Mouse (Mus musculus) hindbrain, embryonic 14.5 days (tissue): Measurements from ENCODE around the gene Bcdin3d. TPM values are rescaled to one million over a fixed set of nuclear protein-coding genes. Genes with fewer than 3 reads are reported as not detected.
A peak's percentile ranks its signal among the peaks of the same experiment; 100 is the strongest.

Experiments
- ATAC-seq: fragments of 200-750 bp; cut with Nextera tagmentation; 2 replicates; pipeline ENCODE4 v1.8.0; 2017; ENCODE audit warnings: moderate number of reproducible peaks, mild to moderate bottlenecking, moderate TSS enrichment, moderate library complexity; ENCODE audit not compliant: low FRiP score
- DNase-seq: peaks from one replicate; pipeline ENCODE4 v3.0.0-alpha.2; 2015; ENCODE audit warnings: low spot score
- H3K27ac ChIP-seq: fragments of 300-500 bp; sonication (generic); 2 replicates; pipeline ENCODE4 v1.5.1; 2014; ENCODE audit warnings: mild to moderate bottlenecking, moderate library complexity
- H3K27me3 ChIP-seq: fragments of 300-500 bp; sonication (generic); 2 replicates; pipeline ENCODE4 v1.6.1; 2014; ENCODE audit warnings: mild to moderate bottlenecking, low read length, mixed read lengths; ENCODE audit not compliant: control insufficient read depth, insufficient read depth
- H3K36me3 ChIP-seq: fragments of 300-500 bp; sonication (generic); replicated peaks from 2 replicates; pipeline ENCODE4 v1.6.1; 2014; ENCODE audit not compliant: control insufficient read depth, insufficient read depth
- H3K4me1 ChIP-seq: fragments of 300-500 bp; sonication (generic); replicated peaks from 2 replicates; pipeline ENCODE4 v1.6.1; 2014; ENCODE audit warnings: antibody characterized with exemption, low read length, mixed read lengths; ENCODE audit not compliant: control insufficient read depth, insufficient read depth
- H3K4me2 ChIP-seq: fragments of 300-500 bp; sonication (generic); replicated peaks from 2 replicates; pipeline ENCODE4 v1.6.1; 2014; ENCODE audit warnings: mild to moderate bottlenecking, moderate library complexity
- H3K4me3 ChIP-seq: fragments of 300-500 bp; sonication (generic); replicated peaks from 2 replicates; pipeline ENCODE4 v1.5.1; 2014; ENCODE audit warnings: mild to moderate bottlenecking, low read length
- H3K9ac ChIP-seq: fragments of 300-500 bp; sonication (generic); 2 replicates; pipeline ENCODE4 v1.6.1; 2014
- H3K9me3 ChIP-seq: fragments of 300-500 bp; sonication (generic); 2 replicates; pipeline ENCODE4 v1.6.1; 2016; ENCODE audit warnings: low read length; ENCODE audit not compliant: control insufficient read depth
- whole genome bisulfite sequencing: fragments of 180-500 bp; shearing (Covaris S2); extraction: QIAGEN DNeasy Blood & Tissue Kit; methylation state at CpG from one replicate; pipeline ENCODE4 v1.1.7; 2014; 5-methylcytosine and 5-hydroxymethylcytosine counted together
- polyA plus RNA-seq: library from polyadenylated mRNA; unstranded; fragments of >200 nt; fragmentation: Nextera tagmentation; extraction: Ambion mirVana; gene quantifications from 2 replicates; pipeline ENCODE4 v1.2.1, GENCODE M21; 2014

Bcdin3d gene
- polyA plus RNA-seq, 1 experiment from 2014 or later = 19.6 TPM

DNA sequence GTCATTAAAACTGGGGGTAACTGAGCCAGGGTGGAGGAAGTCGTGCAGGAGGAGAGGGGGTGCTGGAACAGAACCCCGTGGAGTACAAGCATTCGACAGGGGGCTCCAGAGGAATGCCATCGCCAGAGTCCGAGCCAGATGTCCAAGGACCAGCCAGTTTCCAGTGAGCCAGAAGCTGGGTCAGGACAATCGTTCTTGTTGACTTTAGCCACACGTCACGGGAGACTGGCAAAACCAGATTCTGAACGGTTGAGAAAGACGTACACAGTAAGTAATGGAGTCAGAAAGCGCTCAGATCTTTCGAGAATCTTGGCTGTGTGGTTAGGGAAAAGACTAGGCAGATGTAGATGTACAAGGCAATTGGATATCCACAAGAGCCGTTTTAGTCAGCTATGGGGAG is 11.3 kb downstream of the Bcdin3d start:
- H3K27me3 ChIP-seq = no peaks in the 10 kb centered on the region
- 81% methylated on average over 13 of the region's 13 CpGs for WGBS
- no peak for DNase-seq

DNA sequence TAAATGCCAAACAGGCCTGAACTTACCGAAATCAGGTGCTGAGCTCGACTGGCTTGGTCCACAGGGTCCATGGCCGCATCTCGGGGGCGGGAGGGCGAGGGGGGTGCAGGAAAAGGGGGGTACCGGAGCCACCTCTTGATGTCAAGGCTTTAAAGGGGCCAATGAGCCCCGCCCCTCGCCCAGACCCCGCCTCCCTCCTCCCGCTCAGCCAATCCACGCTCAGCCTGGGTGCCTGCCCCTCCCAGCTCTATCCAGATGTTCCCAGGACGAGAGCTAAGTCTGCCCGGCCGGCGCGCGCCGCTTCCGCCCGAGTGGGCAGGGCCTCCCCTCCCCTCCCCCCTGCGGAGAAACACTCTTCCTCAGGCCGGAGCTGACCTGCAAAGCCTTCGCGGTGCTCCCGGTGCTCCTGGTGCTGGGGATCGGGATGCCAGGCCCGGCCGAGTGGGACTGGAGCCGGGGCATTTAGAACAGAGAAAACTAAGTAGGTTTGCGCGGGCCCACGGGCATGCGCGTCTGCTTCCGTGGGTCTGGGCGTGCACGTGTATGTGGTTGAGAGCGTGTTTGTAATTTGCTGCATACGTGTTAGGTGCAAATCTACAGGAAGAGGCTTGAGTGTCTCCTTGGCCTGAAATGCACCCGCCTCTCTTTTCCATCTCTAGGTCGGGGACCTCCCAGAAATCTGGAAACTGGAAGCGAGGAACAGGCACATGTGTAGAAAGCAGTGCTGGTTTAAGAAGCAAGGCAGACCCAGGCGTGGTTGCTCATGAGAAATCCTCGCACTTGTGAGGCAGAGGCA is 16.7 kb downstream of the Bcdin3d start, which contains the start of gene Nckap5l:
TSS of gene Nckap5l (minus strand) at position 143 of the 796 bp plus-strand sequence.
- Histone ChIP-seq H3K9me3 (no peaks in the 10 kb centered on the region), H3K27ac (peak within 1 kb of the TSS; percentile 91), H3K9ac (peak within 1 kb of the TSS; percentile 81), H3K4me2 (peak within 1 kb of the TSS; percentile 76), H3K4me3 (peak within 1 kb of the TSS; percentile 80), H3K36me3 (no peaks in the 10 kb centered on the region), H3K4me1 (peaks cover 38% of the 10 kb centered on the region), H3K27me3 (no peaks in the 10 kb centered on the region)
- under 1% methylated on average over 44 of the region's 45 CpGs for WGBS
- DNase-seq (peak; percentile 90), ATAC-seq (peak; percentile 95)

More for the DNA sequence above, 11.3 kb downstream of the Bcdin3d start:
- no peak overlapping the region for H3K4me3 ChIP-seq
- H3K36me3 ChIP-seq = no peaks in the 10 kb centered on the region
- no peaks in the 10 kb centered on the region for H3K9me3 ChIP-seq
- peaks cover 6% of the 10 kb centered on the region; the same call in 1 of the 2 replicates for H3K4me1 ChIP-seq
- H3K4me2 ChIP-seq = no peak overlapping the region
- H3K27ac ChIP-seq = no peak overlapping the region
- H3K9ac ChIP-seq = no peak overlapping the region
- ATAC-seq = no peak

DNA sequence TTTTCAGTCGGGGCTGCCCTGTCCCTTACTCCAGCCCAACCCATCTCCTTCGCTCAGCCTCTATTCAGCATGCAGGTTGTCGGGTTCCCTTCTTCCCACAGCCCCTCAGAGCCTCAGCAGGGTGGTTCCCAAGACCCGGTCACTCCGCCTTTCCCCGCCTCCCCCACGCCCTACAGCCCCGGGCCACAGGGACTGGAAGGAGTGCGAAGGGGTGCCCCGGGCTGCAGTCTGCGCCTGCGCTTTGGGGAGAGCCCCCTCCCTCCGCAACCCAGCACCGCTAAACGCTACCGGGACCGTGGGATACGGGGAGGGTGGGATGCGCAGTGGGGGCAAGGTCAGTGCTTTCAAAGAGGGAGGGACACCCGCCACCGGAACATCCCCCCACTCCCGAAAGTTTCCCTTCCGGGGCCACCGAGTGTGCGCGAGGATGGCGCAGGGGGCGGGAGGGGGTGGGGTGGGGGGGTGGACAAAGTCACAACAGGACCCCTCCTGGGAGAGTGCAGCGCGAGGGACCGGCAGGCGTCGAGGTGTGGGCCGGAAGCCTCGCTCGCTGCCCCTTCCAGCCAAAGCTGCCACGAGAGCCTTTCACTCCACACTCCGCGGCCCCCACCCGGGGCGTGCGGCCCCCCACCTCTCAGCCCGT is 17.4 kb downstream of the Bcdin3d start:
- WGBS = 2% methylated on average over 32 of the region's 43 CpGs
- Histone ChIP-seq H3K4me1 (peaks cover 45% of the 10 kb centered on the region), H3K9ac (peak overlapping the region; percentile 81), H3K9me3 (no peaks in the 10 kb centered on the region), H3K27me3 (no peaks in the 10 kb centered on the region), H3K4me2 (peak overlapping the region; percentile 76), H3K4me3 (peak overlapping the region; percentile 80), H3K27ac (peak overlapping the region; percentile 91), H3K36me3 (peaks cover 6% of the 10 kb centered on the region; the same call in 1 of the 2 replicates)
- DNase-seq (peak; percentile 56), ATAC-seq (peak; percentile 74)

DNA sequence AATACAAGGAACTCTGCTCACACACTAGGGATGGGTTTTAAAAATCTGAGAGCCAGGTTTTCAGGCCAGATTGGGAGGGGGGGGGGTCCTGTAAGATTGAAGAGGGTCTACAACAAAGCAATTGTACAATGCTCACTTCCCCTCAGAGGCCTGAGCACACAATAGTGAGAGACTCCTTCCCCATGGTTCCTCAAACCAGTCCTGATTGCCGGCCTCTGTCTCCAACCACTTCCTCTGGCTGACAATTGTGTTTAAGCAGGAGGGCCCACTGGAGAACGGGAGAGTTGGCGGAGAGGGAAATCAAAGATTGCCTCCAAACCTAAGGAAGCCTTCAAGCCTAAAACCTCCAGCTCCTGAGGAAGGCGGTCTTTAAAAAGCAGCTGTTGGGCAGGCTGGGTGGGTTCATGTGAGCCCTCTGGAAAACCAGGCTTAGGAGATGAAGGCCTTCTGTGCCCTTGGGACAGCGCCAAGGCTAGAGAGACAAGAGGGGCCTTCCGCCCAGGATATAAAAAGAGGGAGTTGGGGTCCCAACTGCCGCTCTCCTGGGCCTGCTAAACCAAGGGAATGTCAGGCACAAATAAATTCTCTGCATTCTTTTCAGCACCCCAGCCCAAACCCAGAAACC is 18.1 kb downstream of the Bcdin3d start:
- Histone ChIP-seq H3K4me3 (peak overlapping the region; percentile 80), H3K9ac (peak overlapping the region; percentile 81), H3K9me3 (no peaks in the 10 kb centered on the region), H3K27me3 (no peaks in the 10 kb centered on the region), H3K36me3 (peaks cover 6% of the 10 kb centered on the region; the same call in 1 of the 2 replicates), H3K4me2 (peak overlapping the region; percentile 76), H3K27ac (peak overlapping the region; percentile 91), H3K4me1 (peaks cover 45% of the 10 kb centered on the region)
- ATAC-seq = no peak
- 9% methylated on average over 7 of the region's 7 CpGs for WGBS
- DNase-seq = no peak

DNA sequence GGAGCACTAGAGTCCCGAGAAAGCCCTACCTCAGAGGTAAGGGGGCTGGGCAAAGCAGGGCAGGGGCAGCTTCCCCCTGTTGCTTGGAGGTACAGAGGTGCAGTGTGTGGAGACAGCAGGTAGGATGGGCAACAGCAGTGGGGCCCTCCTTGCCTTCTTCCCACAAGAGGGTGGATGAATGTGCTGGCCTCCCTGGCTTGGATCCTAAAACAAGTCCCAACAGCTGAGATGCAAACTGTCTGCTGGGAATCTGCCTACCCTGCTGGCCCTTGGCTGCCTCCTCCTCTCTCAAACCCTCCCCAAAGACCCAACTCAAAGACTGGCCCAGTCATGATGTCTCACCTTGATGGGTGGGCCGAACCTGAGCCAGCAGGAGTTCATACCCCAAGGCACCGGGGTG is 19.1 kb downstream of the Bcdin3d start:
- Histone ChIP-seq H3K4me3 (no peak overlapping the region), H3K36me3 (peaks cover 6% of the 10 kb centered on the region; the same call in 1 of the 2 replicates), H3K27ac (no peak overlapping the region), H3K4me2 (peak overlapping the region; percentile 76), H3K9me3 (no peaks in the 10 kb centered on the region), H3K4me1 (peaks cover 45% of the 10 kb centered on the region), H3K27me3 (no peaks in the 10 kb centered on the region), H3K9ac (no peak overlapping the region)
- no peak for ATAC-seq
- 83% methylated on average over 3 of the region's 3 CpGs for whole genome bisulfite sequencing
- DNase-seq = no peak

DNA sequence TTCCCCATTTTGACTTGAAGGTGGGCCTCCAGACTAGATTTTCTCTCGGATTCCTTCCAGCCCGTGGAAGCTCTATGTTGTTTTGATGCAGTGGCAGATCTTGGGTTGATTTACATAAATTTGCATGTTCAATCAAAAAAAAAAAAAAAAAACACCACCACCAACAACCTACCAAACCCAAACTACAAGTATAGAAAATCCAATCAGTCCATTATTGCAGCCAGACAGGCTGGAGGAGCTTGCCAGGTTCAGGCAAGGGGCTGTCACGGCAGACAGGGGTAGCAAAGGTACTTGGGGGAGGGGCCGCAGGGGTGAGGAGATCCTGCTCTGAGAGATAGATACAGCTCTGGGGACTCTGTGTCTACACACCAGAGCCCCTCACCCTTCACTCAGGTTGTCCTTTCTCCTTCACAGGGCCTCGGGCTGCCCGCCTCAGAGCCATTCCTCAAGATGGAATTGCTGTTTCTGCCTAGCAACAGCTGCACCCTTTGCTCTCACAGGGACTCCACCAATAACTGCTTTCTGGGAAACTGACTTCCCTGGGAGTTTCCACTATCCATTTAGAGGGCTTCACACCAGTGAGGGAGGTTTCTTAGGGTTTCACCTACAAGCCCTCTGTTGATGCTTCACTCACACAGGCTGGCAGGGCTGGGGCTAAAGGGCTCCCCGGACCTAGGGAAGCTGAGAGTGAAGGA is 19.8 kb downstream of the Bcdin3d start:
- DNase-seq (no peak), ATAC-seq (no peak)
- Histone ChIP-seq H3K4me3 (no peak overlapping the region), H3K27ac (no peak overlapping the region), H3K36me3 (peaks cover 11% of the 10 kb centered on the region), H3K27me3 (no peaks in the 10 kb centered on the region), H3K4me1 (peaks cover 45% of the 10 kb centered on the region), H3K4me2 (peak overlapping the region; percentile 76), H3K9ac (no peak overlapping the region), H3K9me3 (no peaks in the 10 kb centered on the region)
- 64% methylated on average over 7 of the region's 7 CpGs for WGBS

DNA sequence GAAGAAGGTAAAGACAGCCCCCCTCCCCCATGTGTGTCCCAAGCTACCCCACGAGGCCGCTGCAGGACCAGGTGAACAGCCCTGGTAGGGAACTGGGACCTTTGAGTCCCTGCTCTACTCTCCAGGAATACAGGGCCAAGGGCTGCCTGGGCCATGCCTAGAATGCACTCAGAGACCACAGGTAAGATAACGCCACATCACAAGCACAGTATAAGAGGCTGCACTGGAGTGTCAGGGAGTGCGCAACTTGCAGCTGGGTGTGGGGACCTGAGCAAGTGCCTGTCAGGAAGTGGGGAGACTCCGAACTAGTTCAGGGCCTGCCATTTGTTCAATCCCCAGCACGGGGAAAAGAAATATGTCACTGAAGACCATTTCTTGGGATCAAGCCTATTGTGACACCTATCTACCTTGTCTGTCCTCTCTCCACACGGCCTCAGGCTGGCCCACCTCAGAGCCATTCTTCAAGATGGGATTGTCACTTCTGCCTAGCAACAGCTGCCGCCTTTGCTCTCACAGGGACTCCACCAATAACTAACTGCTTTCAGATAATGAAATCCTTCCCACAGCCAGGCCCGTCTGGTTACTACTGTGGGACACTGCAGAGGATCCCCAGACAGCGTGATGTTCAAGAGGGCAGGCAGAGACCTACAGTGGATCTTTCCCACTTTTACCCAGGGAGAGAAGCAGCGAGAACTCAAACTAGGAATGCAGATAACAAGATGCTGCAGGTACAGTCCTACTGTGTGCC is 21.2 kb downstream of the Bcdin3d start:
- no peaks in the 10 kb centered on the region for H3K9me3 ChIP-seq
- H3K9ac ChIP-seq = no peak overlapping the region
- H3K27ac ChIP-seq = 0 out of 2 replicates have a peak overlapping the region, but pooled peaks have one; percentile 30
- peaks cover 46% of the 10 kb centered on the region for H3K4me1 ChIP-seq
- H3K4me2 ChIP-seq = no peak overlapping the region
- H3K36me3 ChIP-seq = peaks cover 11% of the 10 kb centered on the region
- WGBS = 71% methylated on average over 11 of the region's 11 CpGs
- H3K4me3 ChIP-seq = no peak overlapping the region
- DNase-seq (no peak), ATAC-seq (no peak)
- no peaks in the 10 kb centered on the region for H3K27me3 ChIP-seq

DNA sequence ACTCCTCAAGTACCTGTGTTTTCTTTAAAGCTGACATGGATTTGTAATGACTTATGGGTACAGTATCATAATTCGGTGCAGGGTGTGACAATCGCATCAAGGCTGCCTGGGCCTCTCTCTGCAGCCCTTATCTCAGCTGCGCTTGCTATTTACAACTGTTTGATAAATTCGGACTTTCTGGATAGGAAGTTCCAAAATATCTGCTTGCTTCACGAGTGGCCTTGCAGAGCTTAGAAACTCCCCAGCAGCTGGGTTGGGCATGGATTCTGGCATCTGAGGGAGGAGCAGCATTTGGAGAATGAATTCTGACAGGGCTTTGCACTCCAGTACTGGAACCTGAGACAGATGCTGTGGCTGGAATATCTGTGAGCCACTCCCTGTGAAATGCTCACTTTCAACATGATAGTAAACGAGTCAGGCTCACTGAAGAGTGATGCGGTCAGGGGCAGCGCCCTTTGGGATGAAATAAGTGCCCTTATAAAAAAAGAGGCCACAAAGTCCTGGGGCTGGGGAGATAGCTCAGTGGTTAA is 24.7 kb downstream of the Bcdin3d start:
- H3K4me3 ChIP-seq = no peak overlapping the region
- DNase-seq (no peak), ATAC-seq (no peak)
- H3K27me3 ChIP-seq = no peaks in the 10 kb centered on the region
- peak overlapping the region; percentile 9; the same call in 1 of the 2 replicates for H3K27ac ChIP-seq
- H3K36me3 ChIP-seq = peaks cover 11% of the 10 kb centered on the region
- H3K9ac ChIP-seq = no peak overlapping the region
- WGBS = 91% methylated on average over 8 of the region's 8 CpGs
- no peak overlapping the region for H3K4me2 ChIP-seq
- peaks cover 26% of the 10 kb centered on the region for H3K4me1 ChIP-seq
- no peaks in the 10 kb centered on the region for H3K9me3 ChIP-seq
